Mouse (Mus musculus) forebrain, embryonic 16.5 days (tissue): ENCODE results near the gene Tfrc. TPM values are rescaled to one million over a fixed set of nuclear protein-coding genes. Genes with fewer than 3 reads are reported as not detected.

ENCODE experiments used
- ATAC-seq: fragments of 200-750 bp; cut with Nextera tagmentation; 2 replicates; pipeline ENCODE4 v1.8.0; 2017; ENCODE audit warnings: mild to moderate bottlenecking, moderate library complexity
- H3K27ac ChIP-seq: fragments of 300-500 bp; sonication (generic); 2 replicates; pipeline ENCODE4 v1.5.1; 2014; ENCODE audit warnings: low read length, control low read depth
- H3K27me3 ChIP-seq: fragments of 300-500 bp; sonication (generic); replicated peaks from 2 replicates; pipeline ENCODE4 v1.6.1; 2014; ENCODE audit warnings: low read length; ENCODE audit not compliant: control insufficient read depth, insufficient read depth
- H3K36me3 ChIP-seq: fragments of 300-500 bp; sonication (generic); 2 replicates; pipeline ENCODE4 v1.6.1; 2014; ENCODE audit not compliant: control insufficient read depth, insufficient read depth
- H3K4me1 ChIP-seq: fragments of 300-500 bp; sonication (generic); replicated peaks from 2 replicates; pipeline ENCODE4 v1.6.1; 2014; ENCODE audit warnings: low read length; ENCODE audit not compliant: control insufficient read depth, insufficient read depth
- H3K4me2 ChIP-seq: fragments of 300-500 bp; sonication (generic); 2 replicates; pipeline ENCODE4 v1.6.1; 2014; ENCODE audit warnings: mild to moderate bottlenecking, low read length, control low read depth
- H3K4me3 ChIP-seq: fragments of 300-500 bp; sonication (generic); replicated peaks from 2 replicates; pipeline ENCODE4 v1.5.1; 2014; ENCODE audit warnings: mild to moderate bottlenecking, low read length, control low read depth
- H3K9ac ChIP-seq: fragments of 300-500 bp; sonication (generic); replicated peaks from 2 replicates; pipeline ENCODE4 v1.6.1; 2014; ENCODE audit warnings: low read depth, low read length, control low read depth
- H3K9me3 ChIP-seq: fragments of 300-500 bp; sonication (generic); 2 replicates; pipeline ENCODE4 v1.6.1; 2016; ENCODE audit warnings: low read length; ENCODE audit not compliant: control insufficient read depth
- WGBS: fragments of 180-500 bp; shearing (Covaris S2); extraction: QIAGEN DNeasy Blood & Tissue Kit; methylation state at CpG from one replicate; pipeline ENCODE4 v1.1.7; 2014; 5-methylcytosine and 5-hydroxymethylcytosine counted together
- polyA plus RNA-seq: library from polyadenylated mRNA; unstranded; fragments of >200 nt; fragmentation: Nextera tagmentation; extraction: Ambion mirVana; gene quantifications from 2 replicates; pipeline ENCODE4 v1.2.1, GENCODE M21; 2015

Tfrc gene
- polyA plus RNA-seq, 1 experiment from 2014 or later: 33.7 TPM

GRCm38 (mm10) chr16:32591521-32591920 lies 17.2 kb upstream of the Tfrc start:
- Histone ChIP-seq H3K9ac (no peak overlapping the region), H3K4me1 (no peaks in the 10 kb centered on the region), H3K27ac (no peak overlapping the region), H3K36me3 (no peaks in the 10 kb centered on the region), H3K4me3 (no peak overlapping the region), H3K4me2 (no peak overlapping the region), H3K9me3 (no peaks in the 10 kb centered on the region), H3K27me3 (0 out of 2 replicates have a peak, but pooled peaks cover 2% of the 10 kb centered on the region)
- ATAC-seq: no peak
- 89% methylated on average over 8 of the region's 8 CpGs for WGBS

GRCm38 (mm10) chr16:32593283-32593805 lies 15.4 kb upstream of the Tfrc start:
- Histone ChIP-seq H3K9me3 (no peaks in the 10 kb centered on the region), H3K27me3 (0 out of 2 replicates have a peak, but pooled peaks cover 2% of the 10 kb centered on the region), H3K4me2 (no peak overlapping the region), H3K4me1 (no peaks in the 10 kb centered on the region), H3K9ac (no peak overlapping the region), H3K27ac (no peak overlapping the region), H3K36me3 (no peaks in the 10 kb centered on the region), H3K4me3 (no peak overlapping the region)
- 93% methylated on average over 5 of the region's 5 CpGs for WGBS
- no peak for ATAC-seq

GRCm38 (mm10) chr16:32593916-32594315 lies 14.8 kb upstream of the Tfrc start:
- 80% methylated on average over 5 of the region's 5 CpGs for WGBS
- Histone ChIP-seq H3K9ac (no peak overlapping the region), H3K4me2 (no peak overlapping the region), H3K27me3 (no peaks in the 10 kb centered on the region), H3K27ac (no peak overlapping the region), H3K9me3 (no peaks in the 10 kb centered on the region), H3K36me3 (no peaks in the 10 kb centered on the region), H3K4me1 (no peaks in the 10 kb centered on the region), H3K4me3 (no peak overlapping the region)
- no peak for ATAC-seq

- H3K9me3 ChIP-seq: no peaks in the 10 kb centered on the region
- WGBS: 85% methylated on average over 5 of the region's 5 CpGs
- H3K4me3 ChIP-seq: no peak overlapping the region
- H3K9ac ChIP-seq: no peak overlapping the region
- H3K36me3 ChIP-seq: no peaks in the 10 kb centered on the region
- no peaks in the 10 kb centered on the region for H3K4me1 ChIP-seq
- no peak overlapping the region for H3K4me2 ChIP-seq
- H3K27me3 ChIP-seq: no peaks in the 10 kb centered on the region
- H3K27ac ChIP-seq: no peak overlapping the region
- ATAC-seq: no peak
Observed at GRCm38 (mm10) chr16:32594701-32595100, 14.0 kb upstream of the Tfrc start.

GRCm38 (mm10) chr16:32595142-32595855 lies 13.4 kb upstream of the Tfrc start:
- 89% methylated on average over 10 of the region's 10 CpGs for WGBS
- Histone ChIP-seq H3K4me2 (no peak overlapping the region), H3K4me1 (no peaks in the 10 kb centered on the region), H3K27ac (no peak overlapping the region), H3K9ac (no peak overlapping the region), H3K36me3 (no peaks in the 10 kb centered on the region), H3K27me3 (no peaks in the 10 kb centered on the region), H3K4me3 (no peak overlapping the region), H3K9me3 (no peaks in the 10 kb centered on the region)
- ATAC-seq: no peak

GRCm38 (mm10) chr16:32597909-32598381 lies 10.8 kb upstream of the Tfrc start:
- WGBS: 31% methylated on average over 4 of the region's 4 CpGs
- no peaks in the 10 kb centered on the region for H3K4me1 ChIP-seq
- no peaks in the 10 kb centered on the region for H3K9me3 ChIP-seq
- no peak overlapping the region for H3K27ac ChIP-seq
- H3K4me3 ChIP-seq: no peak overlapping the region
- H3K4me2 ChIP-seq: no peak overlapping the region
- no peaks in the 10 kb centered on the region for H3K36me3 ChIP-seq
- ATAC-seq: no peak
- no peak overlapping the region for H3K9ac ChIP-seq
- no peaks in the 10 kb centered on the region for H3K27me3 ChIP-seq

GRCm38 (mm10) chr16:32599151-32599550 lies 9.6 kb upstream of the Tfrc start:
- WGBS: 91% methylated on average over 1 of the region's 1 CpGs
- no peaks in the 10 kb centered on the region for H3K27me3 ChIP-seq
- no peak overlapping the region for H3K9ac ChIP-seq
- no peak overlapping the region for H3K27ac ChIP-seq
- no peaks in the 10 kb centered on the region for H3K9me3 ChIP-seq
- no peak for ATAC-seq
- H3K4me2 ChIP-seq: no peak overlapping the region
- no peaks in the 10 kb centered on the region for H3K36me3 ChIP-seq
- no peaks in the 10 kb centered on the region for H3K4me1 ChIP-seq
- H3K4me3 ChIP-seq: no peak overlapping the region

- no peak overlapping the region for H3K4me3 ChIP-seq
- no peak for ATAC-seq
- H3K36me3 ChIP-seq: no peaks in the 10 kb centered on the region
- no peaks in the 10 kb centered on the region for H3K27me3 ChIP-seq
- H3K9ac ChIP-seq: no peak overlapping the region
- no peaks in the 10 kb centered on the region for H3K4me1 ChIP-seq
- no peaks in the 10 kb centered on the region for H3K9me3 ChIP-seq
- no peak overlapping the region for H3K27ac ChIP-seq
- WGBS: 88% methylated on average over 3 of the region's 3 CpGs
- H3K4me2 ChIP-seq: no peak overlapping the region
Observed at GRCm38 (mm10) chr16:32602193-32602685, 6.5 kb upstream of the Tfrc start.

GRCm38 (mm10) chr16:32607562-32608343 lies 967 bp upstream of the Tfrc start:
- H3K27ac ChIP-seq: no peak overlapping the region
- WGBS: 68% methylated on average over 7 of the region's 7 CpGs
- no peaks in the 10 kb centered on the region for H3K36me3 ChIP-seq
- no peaks in the 10 kb centered on the region for H3K9me3 ChIP-seq
- H3K4me1 ChIP-seq: peaks cover 13% of the 10 kb centered on the region
- peak overlapping the region; percentile 52 for H3K4me2 ChIP-seq
- no peaks in the 10 kb centered on the region for H3K27me3 ChIP-seq
- H3K9ac ChIP-seq: no peak overlapping the region
- H3K4me3 ChIP-seq: no peak overlapping the region
- ATAC-seq: no peak
